Mouse (Mus musculus) layer of hippocampus, adult 9-11 months (tissue): ENCODE results near the gene Olfr160.

ENCODE experiments used
- DNase-seq: peaks from one replicate; pipeline ENCODE4 v3.0.0; 2022

Gene Olfr160

GRCm38 (mm10) chr9:37716150-37716549, at the start of gene Olfr160:
Gene Olfr160, minus strand, starts transcription at chr9:37716250.
- no peak for DNase-seq

- no peak for DNase-seq
These were observed 46.5 kb upstream of the Olfr160 start for GRCm38 (mm10) chr9:37762541-37762940.

- DNase-seq, result no peak
These were observed 45.7 kb upstream of the Olfr160 start for GRCm38 (mm10) chr9:37761728-37762127.

GRCm38 (mm10) chr9:37752006-37752405, 36.0 kb upstream of the Olfr160 start:
- DNase-seq, result no peak

- DNase-seq, result no peak
These were observed 35.4 kb upstream of the Olfr160 start for GRCm38 (mm10) chr9:37751467-37751866.

- DNase-seq, result no peak
These were observed 34.4 kb upstream of the Olfr160 start for GRCm38 (mm10) chr9:37750319-37751075.

GRCm38 (mm10) chr9:37744806-37745205, 28.8 kb upstream of the Olfr160 start, which contains the start of gene Olfr874:
Gene Olfr874, plus strand, starts transcription at chr9:37745106.
- no peak for DNase-seq

GRCm38 (mm10) chr9:37734310-37734709, 18.3 kb upstream of the Olfr160 start:
- DNase-seq, result no peak

- no peak for DNase-seq
These were observed 25.9 kb downstream of the Olfr160 start for GRCm38 (mm10) chr9:37689970-37690686.

GRCm38 (mm10) chr9:37687941-37688303, 28.1 kb downstream of the Olfr160 start:
- no peak for DNase-seq

- DNase-seq, result peak; percentile 44
These were observed 28.6 kb downstream of the Olfr160 start for GRCm38 (mm10) chr9:37687288-37687940.

- DNase-seq, result peak; percentile 49
These were observed 34.9 kb downstream of the Olfr160 start for GRCm38 (mm10) chr9:37681123-37681522.

GRCm38 (mm10) chr9:37675287-37675686, 40.8 kb downstream of the Olfr160 start:
- peak; percentile 51 for DNase-seq

GRCm38 (mm10) chr9:37670261-37670660, 45.8 kb downstream of the Olfr160 start:
- DNase-seq, result no peak

GRCm38 (mm10) chr9:37669678-37670077, 46.4 kb downstream of the Olfr160 start:
- no peak for DNase-seq

- DNase-seq, result no peak
These were observed 46.9 kb downstream of the Olfr160 start, which contains the start of gene Panx3 for GRCm38 (mm10) chr9:37669115-37669514. Gene Panx3, minus strand, starts transcription at chr9:37669235.

GRCm38 (mm10) chr9:37666045-37666444, 50.0 kb downstream of the Olfr160 start:
- DNase-seq, result no peak

- no peak for DNase-seq
These were observed 51.4 kb downstream of the Olfr160 start for GRCm38 (mm10) chr9:37664604-37665003.

- no peak for DNase-seq
These were observed 52.8 kb downstream of the Olfr160 start for GRCm38 (mm10) chr9:37663210-37663609.

GRCm38 (mm10) chr9:37659413-37659812, 56.6 kb downstream of the Olfr160 start:
- DNase-seq, result no peak
